Mouse (Mus musculus) small intestine, adult 2 months (tissue): ENCODE results near the gene Pef1. TPM values are rescaled to one million over a fixed set of nuclear protein-coding genes. Genes with fewer than 3 reads are reported as not detected.

Source experiments
- H3K27ac ChIP-seq: fragments of 200-500 bp; 2 replicates; pipeline ENCODE4 v1.5.1; 2012; ENCODE audit warnings: low read depth, low read length, control low read depth, inconsistent platforms; ENCODE audit not compliant: insufficient read depth
- H3K27me3 ChIP-seq: fragments of 200-500 bp; 2 replicates; pipeline ENCODE4 v1.6.1; 2012; ENCODE audit warnings: mild to moderate bottlenecking, moderate library complexity, low read length, inconsistent platforms; ENCODE audit not compliant: control insufficient read depth, insufficient read depth
- H3K36me3 ChIP-seq: fragments of 200-500 bp; 2 replicates; pipeline ENCODE4 v1.6.1; 2012; ENCODE audit warnings: mild to moderate bottlenecking, low read length, control low read depth, inconsistent platforms; ENCODE audit not compliant: control insufficient read depth, insufficient read depth
- H3K4me1 ChIP-seq: fragments of 200-500 bp; 2 replicates; pipeline ENCODE4 v1.6.1; 2012; ENCODE audit warnings: low read length, inconsistent platforms, mixed read lengths; ENCODE audit not compliant: control insufficient read depth, insufficient read depth, insufficient read length
- H3K4me3 ChIP-seq: fragments of 200-500 bp; 2 replicates; pipeline ENCODE4 v1.5.1; 2012; ENCODE audit warnings: low read depth, mild to moderate bottlenecking, control low read depth, inconsistent platforms, low read length, moderate library complexity
- CTCF ChIP-seq: fragments of 200-500 bp; IDR thresholded peaks from 2 replicates; pipeline ENCODE4 v1.5.1; 2012; ENCODE audit warnings: low read depth, mild to moderate bottlenecking, control low read depth, inconsistent platforms, low read length, moderate library complexity, mixed read lengths; ENCODE audit not compliant: insufficient replicate concordance, insufficient read length; ENCODE audit errors: extremely low read depth
- POLR2A ChIP-seq: fragments of 200-500 bp; IDR thresholded peaks from 2 replicates; pipeline ENCODE4 v1.6.1; 2012; ENCODE audit warnings: low read depth, mild to moderate bottlenecking, control low read depth, inconsistent platforms, low read length, moderate library complexity
- WGBS: fragments of 180-500 bp; shearing (Covaris S2); methylation state at CpG from one replicate; pipeline ENCODE4 v1.1.7; 2018; 5-methylcytosine and 5-hydroxymethylcytosine counted together
- polyA plus RNA-seq: library from polyadenylated mRNA; depleted of rRNA; stranded (reverse); fragments of >200 nt; gene quantifications from 2 replicates; pipeline ENCODE4 v1.2.3, GENCODE M21; 2012

Pef1 gene
- polyA plus RNA-seq, 1 experiment: 171 TPM

DNA sequence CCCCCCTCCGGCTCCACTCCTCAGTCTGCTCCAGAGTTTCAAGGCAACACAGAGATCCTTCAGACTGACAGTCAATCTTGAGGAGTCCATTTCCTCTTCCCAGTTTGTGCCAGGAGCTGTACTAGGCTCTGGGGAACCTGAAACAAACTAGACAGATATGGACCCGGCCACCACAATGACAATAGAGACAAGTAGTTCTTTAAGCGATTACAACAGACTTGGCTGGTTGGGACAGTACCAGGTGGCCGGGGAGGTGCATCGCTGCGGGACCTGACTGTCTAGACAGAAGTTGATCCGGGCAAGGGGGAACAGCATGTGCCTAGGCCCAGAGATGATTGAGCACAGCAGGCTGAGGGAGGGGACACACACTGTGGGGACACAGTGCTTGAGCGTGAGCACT is 1.2 kb upstream of the Pef1 start:
- TF ChIP-seq POLR2A (no peak), CTCF (no peak)
- 32% methylated on average over 8 of the region's 8 CpGs for WGBS
- H3K36me3 ChIP-seq: no peaks in the 10 kb centered on the region
- H3K4me1 ChIP-seq: peaks cover 36% of the 10 kb centered on the region
- H3K27me3 ChIP-seq: no peaks in the 10 kb centered on the region
- peak overlapping the region; percentile 35; the same call in 1 of the 2 replicates for H3K27ac ChIP-seq
- no peak overlapping the region for H3K4me3 ChIP-seq

- no peak for TF ChIP-seq POLR2A
- TF ChIP-seq CTCF: peak; percentile 51; the same call in 1 of the 2 replicates
- H3K4me3 ChIP-seq: no peak overlapping the region
- WGBS: 90% methylated on average over 12 of the region's 12 CpGs
- H3K4me1 ChIP-seq: peaks cover 30% of the 10 kb centered on the region
- H3K27me3 ChIP-seq: no peaks in the 10 kb centered on the region
- no peaks in the 10 kb centered on the region for H3K36me3 ChIP-seq
- H3K27ac ChIP-seq: peak overlapping the region; percentile 76; the same call in 1 of the 2 replicates
Observed at GRCm38 (mm10) chr4:130103632-130104031, 1.3 kb downstream of the Pef1 start.

DNA sequence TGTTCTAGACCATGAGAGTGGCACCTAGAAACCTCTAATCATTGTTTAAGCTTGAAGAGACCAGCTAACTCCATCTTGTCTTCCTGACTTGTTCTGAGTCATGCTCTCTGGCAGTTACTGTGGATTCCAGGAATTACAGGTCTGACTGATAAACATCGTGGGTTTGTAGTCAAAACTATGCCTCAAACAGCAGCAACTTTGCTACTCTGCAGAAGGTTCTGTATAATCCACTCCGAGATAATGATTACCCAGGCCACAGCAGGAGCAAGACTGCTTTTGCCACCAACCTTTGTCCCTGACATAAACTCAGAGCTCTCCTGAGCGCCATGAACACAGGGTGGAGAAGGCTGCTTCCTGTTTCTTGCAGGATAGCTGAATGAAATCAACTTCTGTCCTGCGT is 2.2 kb downstream of the Pef1 start:
- Histone ChIP-seq H3K36me3 (no peaks in the 10 kb centered on the region), H3K27me3 (no peaks in the 10 kb centered on the region), H3K4me1 (peaks cover 40% of the 10 kb centered on the region), H3K27ac (peak overlapping the region; percentile 91), H3K4me3 (no peak overlapping the region)
- 17% methylated on average over 4 of the region's 4 CpGs for WGBS
- no peak; the same call in 1 of the 2 replicates for TF ChIP-seq POLR2A
- no peak for TF ChIP-seq CTCF

GRCm38 (mm10) chr4:130107065-130107443 is 4.7 kb downstream of the Pef1 start:
- no peak for TF ChIP-seq CTCF
- TF ChIP-seq POLR2A: no peak
- peaks cover 44% of the 10 kb centered on the region for H3K4me1 ChIP-seq
- H3K4me3 ChIP-seq: peak overlapping the region; percentile 82
- no peaks in the 10 kb centered on the region for H3K27me3 ChIP-seq
- peaks cover 2% of the 10 kb centered on the region for H3K36me3 ChIP-seq
- H3K27ac ChIP-seq: peak overlapping the region; percentile 60
- WGBS: 8% methylated on average over 14 of the region's 14 CpGs

DNA sequence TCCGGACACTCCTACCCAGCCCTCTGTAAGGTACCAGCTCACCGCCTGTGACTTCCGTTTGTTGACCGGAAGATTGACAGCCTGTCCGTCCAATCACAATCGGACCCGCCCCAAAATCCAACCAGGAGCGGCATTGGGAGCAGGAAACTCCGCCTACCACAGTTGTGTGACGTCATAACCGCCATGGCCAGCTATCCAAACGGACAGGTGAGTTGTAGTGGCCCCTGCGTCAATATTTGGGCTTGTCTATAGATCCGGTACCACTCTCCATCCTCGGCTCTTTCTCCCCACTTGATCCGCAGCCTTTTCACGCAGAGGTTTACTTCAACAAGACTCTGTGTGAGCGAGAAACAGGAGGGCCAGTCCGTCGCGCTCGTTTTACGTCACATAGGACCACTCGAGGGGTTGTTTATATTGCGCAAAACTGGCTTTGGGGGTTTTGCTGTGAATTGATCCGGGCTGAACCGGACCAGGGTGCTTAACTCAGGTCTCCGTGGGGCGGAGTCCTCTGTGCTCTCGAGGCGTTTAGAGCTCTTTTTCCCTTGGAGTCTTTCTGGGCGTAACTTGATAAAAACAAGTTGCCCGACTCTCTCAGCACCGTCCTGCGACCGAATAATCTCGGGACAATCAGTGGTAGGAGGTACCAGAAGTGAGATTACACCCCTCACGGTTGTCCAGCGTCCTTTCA is 5.2 kb downstream of the Pef1 start:
- H3K27me3 ChIP-seq: no peaks in the 10 kb centered on the region
- H3K36me3 ChIP-seq: peaks cover 4% of the 10 kb centered on the region
- peaks cover 41% of the 10 kb centered on the region for H3K4me1 ChIP-seq
- under 1% methylated on average over 39 of the region's 39 CpGs for WGBS
- peak overlapping the region; percentile 97 for H3K27ac ChIP-seq
- H3K4me3 ChIP-seq: peak overlapping the region; percentile 82
- TF ChIP-seq CTCF (no peak; the same call in 1 of the 2 replicates), POLR2A (peak; percentile 26)

GRCm38 (mm10) chr4:130108929-130109328 is 6.6 kb downstream of the Pef1 start:
- peak overlapping the region; percentile 56 for H3K27ac ChIP-seq
- peaks cover 33% of the 10 kb centered on the region for H3K4me1 ChIP-seq
- H3K4me3 ChIP-seq: 0 out of 2 replicates have a peak overlapping the region, but pooled peaks have one; percentile 14
- no peaks in the 10 kb centered on the region for H3K27me3 ChIP-seq
- 67% methylated on average over 3 of the region's 3 CpGs for WGBS
- peaks cover 10% of the 10 kb centered on the region for H3K36me3 ChIP-seq
- no peak for TF ChIP-seq CTCF
- no peak for TF ChIP-seq POLR2A

GRCm38 (mm10) chr4:130109666-130110065 is 7.3 kb downstream of the Pef1 start:
- H3K4me3 ChIP-seq: peak overlapping the region; percentile 22
- H3K4me1 ChIP-seq: peaks cover 33% of the 10 kb centered on the region
- peaks cover 11% of the 10 kb centered on the region for H3K36me3 ChIP-seq
- no peak for TF ChIP-seq CTCF
- no peak for TF ChIP-seq POLR2A
- H3K27me3 ChIP-seq: no peaks in the 10 kb centered on the region
- WGBS: 34% methylated on average over 9 of the region's 9 CpGs
- H3K27ac ChIP-seq: peak overlapping the region; percentile 66
